In the genomic region with DNA sequence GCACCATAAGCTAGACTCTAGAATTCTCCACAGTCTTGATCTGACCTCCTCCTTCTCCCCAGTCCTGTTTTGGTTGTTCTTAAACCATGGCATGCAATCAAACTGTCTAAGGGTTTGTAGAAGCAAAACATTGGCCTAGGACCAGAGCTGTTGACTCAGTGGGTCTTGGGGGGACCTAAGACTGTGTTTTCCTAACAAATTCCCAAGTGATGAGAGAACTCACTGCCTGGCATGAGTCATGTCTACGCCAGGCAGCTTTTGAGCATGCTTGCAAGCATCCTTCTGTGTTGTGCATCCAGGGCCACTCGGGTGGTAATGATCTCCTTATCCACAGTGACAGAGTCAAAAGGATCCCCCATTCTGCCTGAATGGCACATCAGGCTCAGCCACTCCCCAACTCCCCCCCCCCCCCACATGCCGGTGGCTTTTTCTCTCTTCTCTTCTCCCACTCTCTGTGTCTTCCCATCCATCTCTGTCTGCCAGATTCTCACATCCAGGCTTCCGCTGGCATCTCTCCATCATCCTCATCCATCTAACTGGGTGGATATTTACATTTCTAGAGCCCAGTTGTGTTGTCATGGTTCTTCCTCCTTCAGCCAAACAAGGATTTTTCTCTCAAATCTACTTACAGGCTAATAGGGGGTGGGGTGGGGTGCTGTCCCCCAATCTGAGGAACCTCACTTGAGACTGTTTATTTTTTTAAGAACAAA, we compare ENCODE assay signal across 24 mouse cellular contexts.
DNase-seq lines count a peak whose midpoint lies in the region; ATAC-seq lines count a peak whose summit lies in the region.
"Had no signal": no experiment of that assay in that cellular context is flagged by ENCODE, and none has a peak within 500 bp of the region (broad histone marks: within the 10 kb centered on the region; RNA-seq: fewer than 3 reads in every experiment).

No protein-coding gene starts in this region.

- 70% methylated on average over 4 of the region's 4 CpGs for WGBS in hindbrain, embryonic 10.5 days
- WGBS in hindbrain, embryonic 13.5 days: 42% methylated on average over 4 of the region's 4 CpGs

- no peak overlapping the region for H3K4me3 ChIP-seq in hindbrain, embryonic 10.5 days
- H3K4me3 ChIP-seq in hindbrain, embryonic 13.5 days: no peak overlapping the region
- H3K4me3 ChIP-seq: embryonic facial prominence, embryonic 12.5 days; erythroblast, embryonic 14.5 days; forebrain, embryonic 15.5 days; heart, embryonic 12.5 days; hindbrain, embryonic 15.5 days; intestine, embryonic 15.5 days; limb, embryonic 15.5 days; megakaryocyte, embryonic 14.5 days had no signal

- no peak overlapping the region for H3K9ac ChIP-seq in hindbrain, embryonic 13.5 days
- H3K9ac ChIP-seq: embryonic facial prominence, embryonic 12.5 days; forebrain, embryonic 15.5 days; heart, embryonic 12.5 days; hindbrain, embryonic 15.5 days; intestine, embryonic 15.5 days; limb, embryonic 15.5 days had no signal

- H3K9me3 ChIP-seq in hindbrain, embryonic 10.5 days: no peaks in the 10 kb centered on the region
- no peaks in the 10 kb centered on the region for H3K9me3 ChIP-seq in hindbrain, embryonic 13.5 days
- H3K9me3 ChIP-seq: embryonic facial prominence, embryonic 12.5 days; forebrain, embryonic 15.5 days; heart, embryonic 12.5 days; hindbrain, embryonic 15.5 days; intestine, embryonic 15.5 days; limb, embryonic 15.5 days had no signal

- ATAC-seq in hindbrain, embryonic 13.5 days (ENCODE audit: low FRiP score): no peak
- ATAC-seq: forebrain, embryonic 15.5 days; intestine, embryonic 15.5 days; midbrain, embryonic 16.5 days had no signal

- H3K4me1 ChIP-seq in hindbrain, embryonic 10.5 days (replicated peaks): peaks cover 37% of the 10 kb centered on the region
- H3K4me1 ChIP-seq in hindbrain, embryonic 13.5 days (replicated peaks): peaks cover 29% of the 10 kb centered on the region
- H3K4me1 ChIP-seq: heart, embryonic 12.5 days; megakaryocyte, embryonic 14.5 days had no signal

- H3K4me2 ChIP-seq in hindbrain, embryonic 13.5 days: no peak overlapping the region
- H3K4me2 ChIP-seq: embryonic facial prominence, embryonic 12.5 days; forebrain, embryonic 15.5 days; heart, embryonic 12.5 days; hindbrain, embryonic 15.5 days; intestine, embryonic 15.5 days; limb, embryonic 15.5 days had no signal

- H3K27me3 ChIP-seq in hindbrain, embryonic 10.5 days (ENCODE audit: insufficient read depth, poor library complexity, severe bottlenecking): 0 out of 2 replicates have a peak, but pooled peaks cover 5% of the 10 kb centered on the region
- no peaks in the 10 kb centered on the region for H3K27me3 ChIP-seq in hindbrain, embryonic 13.5 days
- H3K27me3 ChIP-seq: CH12.LX; embryonic facial prominence, embryonic 12.5 days; forebrain, embryonic 15.5 days; heart, embryonic 12.5 days; hindbrain, embryonic 15.5 days; intestine, embryonic 15.5 days; megakaryocyte, embryonic 14.5 days had no signal

- peak overlapping the region; percentile 6; the same call in 1 of the 2 replicates for H3K27ac ChIP-seq in hindbrain, embryonic 10.5 days
- H3K27ac ChIP-seq in hindbrain, embryonic 13.5 days: no peak overlapping the region
- H3K27ac ChIP-seq: embryonic facial prominence, embryonic 12.5 days; forebrain, embryonic 15.5 days; hindbrain, embryonic 15.5 days; intestine, embryonic 15.5 days; limb, embryonic 15.5 days had no signal

- no peak for DNase-seq in hindbrain, embryonic 10.5 days (ENCODE audit: low spot score)
- peak; percentile 73 for DNase-seq in lung, postnatal 10 days
- no peak for DNase-seq in lung, postnatal 36 days
- DNase-seq in 3T3-L1 (ENCODE audit: low read depth, low spot score): peak; percentile 44
- DNase-seq in lung, postnatal 4 days: peak; percentile 26 to 42
- DNase-seq in adrenal gland, adult 8-10 months: no peak
- DNase-seq: adrenal gland, adult 2 months; cerebellum, adult 11 months; cerebellum, postnatal 10 days; heart, postnatal 14 days; kidney, postnatal 4 days; layer of hippocampus, postnatal 36 days; thymus, postnatal 25 days had no signal

- H3K36me3 ChIP-seq in hindbrain, embryonic 10.5 days: no peaks in the 10 kb centered on the region
- H3K36me3 ChIP-seq in hindbrain, embryonic 13.5 days: no peaks in the 10 kb centered on the region
- H3K36me3 ChIP-seq: embryonic facial prominence, embryonic 12.5 days; forebrain, embryonic 15.5 days; heart, embryonic 12.5 days; hindbrain, embryonic 15.5 days; intestine, embryonic 15.5 days; limb, embryonic 15.5 days had no signal

Comparison
In these comparisons a context has a peak if more than half of its experiments do, and no peak if none do; other contexts are left out.
1. DNase-seq: peak in lung, postnatal 10 days (single experiment), 3T3-L1 (single experiment) and lung, postnatal 4 days (2 of 2); none in hindbrain, embryonic 10.5 days (single experiment), lung, postnatal 36 days (single experiment) and adrenal gland, adult 8-10 months (single experiment).